Mouse (Mus musculus) limb, embryonic 13.5 days (tissue): ENCODE measurements around the gene Chp2. TPM values are rescaled to one million over a fixed set of nuclear protein-coding genes. Genes with fewer than 3 reads are reported as not detected.

Experiments used
- polyA plus RNA-seq: library from polyadenylated mRNA; unstranded; fragments of >200 nt; fragmentation: Nextera tagmentation; extraction: Ambion mirVana; gene quantifications from 2 replicates; pipeline ENCODE4 v1.2.1, GENCODE M21; 2015

The Chp2 gene
- polyA plus RNA-seq, 1 experiment from 2014 or later = not detected

Other genes starting within 250 kb of the Chp2 start
- 22.2 and 23.6 TPM in 2 replicates for gene Cog7, start 237.8 kb upstream of the Chp2 start, polyA plus RNA-seq
- 123 and 127 TPM in 2 replicates for gene Gga2, start 198.3 kb upstream of the Chp2 start, polyA plus RNA-seq
- gene Ubfd1, start 152.3 kb upstream of the Chp2 start, polyA plus RNA-seq = 71.3 and 76.5 TPM in 2 replicates
- gene Ears2, start 152.2 kb upstream of the Chp2 start, polyA plus RNA-seq = 15.4 and 16.2 TPM in 2 replicates
- 651 and 677 TPM in 2 replicates for gene Ndufab1, start 117.6 kb upstream of the Chp2 start, polyA plus RNA-seq
- 14.3 and 16.1 TPM in 2 replicates for gene Palb2, start 86.5 kb upstream of the Chp2 start, polyA plus RNA-seq
- 125 and 134 TPM in 2 replicates for gene Dctn5, start 86.5 kb upstream of the Chp2 start, polyA plus RNA-seq
- gene Plk1, start 60.1 kb upstream of the Chp2 start, polyA plus RNA-seq = 113 and 120 TPM in 2 replicates
- gene Ern2, start 33.3 kb upstream of the Chp2 start, polyA plus RNA-seq = 0.05 and 0.13 TPM in 2 replicates
- 5.5 and 5.9 TPM in 2 replicates for gene Prkcb, start 69.3 kb downstream of the Chp2 start, polyA plus RNA-seq